Mouse (Mus musculus) kidney, postnatal 14 days (tissue): ENCODE data around the gene Tnfrsf13b.
"Not testable (repeated sequence)": the region's sequence is repeated elsewhere in the genome, so short reads cannot be mapped to it uniquely, and the experiment has no call there.

Experiments
- DNase-seq: peaks from one replicate; pipeline ENCODE4 v3.0.0; 2022; ENCODE audit warnings: mixed read lengths

Tnfrsf13b gene

GRCm38 (mm10) chr11:61174291-61174820, 47.8 kb downstream of the Tnfrsf13b start:
- DNase-seq, result peak; percentile 69

- DNase-seq, result peak; percentile 100
Observed at GRCm38 (mm10) chr11:61174821-61175658, 48.5 kb downstream of the Tnfrsf13b start, which contains the start of gene Usp22. Gene Usp22, minus strand, starts transcription at chr11:61175055.

- DNase-seq, result no peak
Observed at GRCm38 (mm10) chr11:61175778-61176177, 49.2 kb downstream of the Tnfrsf13b start.

- no peak for DNase-seq
Observed at GRCm38 (mm10) chr11:61176321-61176720, 49.8 kb downstream of the Tnfrsf13b start.

- no peak for DNase-seq
Observed at GRCm38 (mm10) chr11:61180361-61180760, 53.8 kb downstream of the Tnfrsf13b start.

GRCm38 (mm10) chr11:61181624-61182023, 55.1 kb downstream of the Tnfrsf13b start:
- DNase-seq, result no peak

- no peak for DNase-seq
Observed at GRCm38 (mm10) chr11:61183820-61184219, 57.3 kb downstream of the Tnfrsf13b start.

GRCm38 (mm10) chr11:61190776-61191175, 64.2 kb downstream of the Tnfrsf13b start:
- no peak for DNase-seq

- not testable (repeated sequence) for DNase-seq
Observed at GRCm38 (mm10) chr11:61192123-61192522, 65.6 kb downstream of the Tnfrsf13b start.

- DNase-seq, result no peak
Observed at GRCm38 (mm10) chr11:61192779-61193178, 66.2 kb downstream of the Tnfrsf13b start.

- DNase-seq, result peak; percentile 86
Observed at GRCm38 (mm10) chr11:61193392-61193791, 66.8 kb downstream of the Tnfrsf13b start.

GRCm38 (mm10) chr11:61196616-61197353, 70.2 kb downstream of the Tnfrsf13b start:
- no peak for DNase-seq

- no peak for DNase-seq
Observed at GRCm38 (mm10) chr11:61197935-61198334, 71.4 kb downstream of the Tnfrsf13b start.
